Mouse (Mus musculus) cortical plate, adult 2 months (tissue): ENCODE data around the gene Pdrg1.

Source experiments
- CTCF ChIP-seq: fragments of 200-500 bp; IDR thresholded peaks from 2 replicates; pipeline ENCODE4 v1.5.1; 2011; ENCODE audit warnings: mild to moderate bottlenecking, control low read depth, low read length; ENCODE audit not compliant: insufficient read depth; ENCODE audit errors: extremely low read depth
- POLR2A ChIP-seq: fragments of 200-500 bp; IDR thresholded peaks from 2 replicates; pipeline ENCODE4 v1.6.1; 2011; ENCODE audit warnings: mild to moderate bottlenecking, low read length, control low read depth; ENCODE audit not compliant: insufficient read depth; ENCODE audit errors: extremely low read depth

GRCm38 (mm10) chr2:153033545-153034230 lies 18.5 kb upstream of the Pdrg1 start:
- TF ChIP-seq POLR2A: no peak
- no peak for TF ChIP-seq CTCF
